Mouse (Mus musculus) 416B (cell line): ENCODE measurements around the gene Col2a1.

ENCODE experiments used
- DNase-seq: peaks from one replicate; pipeline ENCODE4 v3.0.0; 2011; ENCODE audit warnings: low read depth

The Col2a1 gene

DNA sequence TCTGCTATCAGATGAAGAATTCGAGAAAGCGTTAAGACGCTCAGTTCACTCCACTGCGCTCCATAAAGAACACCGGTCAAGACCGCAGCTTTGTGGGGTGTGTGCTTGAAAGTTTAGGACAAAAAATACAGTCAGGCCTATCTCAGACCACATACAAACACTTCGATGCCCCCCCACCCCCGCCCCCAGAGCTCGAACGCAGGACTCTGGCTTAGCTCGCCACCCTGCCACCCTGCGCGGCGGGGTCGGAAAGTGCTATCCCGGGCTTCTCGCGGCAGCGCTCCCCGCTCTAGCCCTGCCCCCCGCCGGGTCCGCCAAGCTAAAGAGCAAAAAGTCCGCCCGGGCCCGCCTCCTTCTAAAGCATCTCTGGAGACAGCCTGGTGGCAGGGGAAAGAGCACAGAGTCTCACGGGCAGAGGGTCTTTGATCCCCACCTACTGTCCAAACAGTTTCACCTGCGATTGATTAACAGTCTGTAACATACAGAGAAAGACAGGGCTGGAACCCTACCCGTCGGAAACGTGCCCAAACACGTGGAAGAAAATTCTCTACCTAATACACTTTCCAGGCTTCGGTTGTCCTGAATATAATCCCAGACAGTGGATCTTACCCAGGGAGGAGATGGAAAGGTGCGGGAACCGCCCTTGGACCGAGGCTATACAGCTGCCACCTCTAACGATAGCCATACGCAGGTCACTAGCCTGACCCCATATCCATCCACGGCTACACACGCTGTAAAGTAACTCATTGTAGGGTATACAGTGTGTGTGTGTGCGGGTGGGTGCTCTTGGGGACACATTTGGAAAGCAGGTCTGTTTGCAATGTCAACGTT, 1.3 kb downstream of the Col2a1 start:
- DNase-seq = no peak

- no peak for DNase-seq
These were observed 2.1 kb downstream of the Col2a1 start for GRCm38 (mm10) chr15:98002113-98002990.

GRCm38 (mm10) chr15:98001321-98002112, 3.0 kb downstream of the Col2a1 start:
- DNase-seq = no peak

- no peak for DNase-seq
These were observed 4.5 kb downstream of the Col2a1 start for GRCm38 (mm10) chr15:97999991-98000390.

GRCm38 (mm10) chr15:97999546-97999945, 4.9 kb downstream of the Col2a1 start:
- DNase-seq = no peak

GRCm38 (mm10) chr15:97996716-97997256, 7.7 kb downstream of the Col2a1 start:
- DNase-seq = no peak

GRCm38 (mm10) chr15:97992712-97993286, 11.7 kb downstream of the Col2a1 start:
- DNase-seq = peak; percentile 12

DNA sequence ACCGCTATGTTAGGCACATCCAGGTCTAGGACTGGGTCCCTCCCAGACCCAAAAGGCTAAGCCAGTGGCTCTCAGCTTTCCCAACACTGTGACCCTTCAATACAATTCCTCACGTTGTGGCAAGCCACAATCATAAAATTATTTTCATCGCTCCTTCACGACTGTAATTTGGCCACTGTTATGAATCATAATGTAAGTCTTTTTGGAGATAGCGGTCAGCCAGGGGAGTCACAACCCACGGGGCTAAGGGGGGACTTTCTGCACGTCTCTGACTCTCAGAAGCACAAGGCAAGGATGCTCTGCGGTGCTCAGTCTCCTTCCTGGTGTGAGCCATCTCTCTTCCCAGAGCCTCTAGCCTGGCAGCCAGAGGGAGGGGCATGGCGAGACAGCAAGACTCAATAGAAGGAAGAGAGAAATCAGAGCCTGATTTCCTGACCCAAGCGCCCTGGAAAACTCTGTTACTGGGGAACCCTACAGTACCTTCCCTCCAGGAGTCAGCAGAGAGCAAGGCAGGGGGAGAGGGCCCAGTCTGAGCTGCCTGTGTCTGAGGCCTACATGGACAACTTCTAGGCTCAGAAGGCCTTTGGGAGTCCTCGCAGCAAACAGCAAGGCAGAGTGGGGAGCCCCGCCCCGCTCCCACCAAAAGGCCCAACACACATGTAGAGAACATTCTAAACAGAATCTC, 12.3 kb downstream of the Col2a1 start:
- no peak for DNase-seq

DNA sequence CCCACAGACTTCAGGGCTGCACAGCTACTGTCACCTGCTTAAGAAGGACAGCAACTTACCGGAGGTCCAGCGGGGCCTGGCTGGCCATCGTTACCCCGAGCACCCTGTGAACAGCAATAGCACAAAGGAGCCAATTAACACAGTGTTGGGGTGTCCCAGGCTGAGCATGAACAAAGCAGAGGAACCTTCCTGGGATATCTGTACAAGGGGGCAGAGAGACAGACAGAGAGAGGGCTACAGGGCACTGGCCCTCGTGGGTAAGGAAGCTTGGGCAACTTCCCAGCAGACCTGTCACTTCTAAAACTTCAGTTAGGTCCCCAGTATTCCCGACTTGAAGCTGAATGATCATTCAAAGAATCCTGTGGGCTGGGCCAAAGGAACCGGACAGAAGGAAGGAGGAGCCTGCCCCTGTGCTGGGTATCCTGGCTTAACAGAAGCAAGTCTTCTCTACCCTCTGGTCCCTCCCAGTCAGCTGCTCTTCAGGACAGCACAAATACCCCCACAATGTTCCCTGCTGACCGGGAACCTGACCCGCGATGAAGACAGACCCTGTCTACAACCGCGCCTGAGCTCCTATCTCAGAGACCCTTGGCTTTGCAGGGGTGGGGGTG, 13.1 kb downstream of the Col2a1 start:
- no peak for DNase-seq

DNA sequence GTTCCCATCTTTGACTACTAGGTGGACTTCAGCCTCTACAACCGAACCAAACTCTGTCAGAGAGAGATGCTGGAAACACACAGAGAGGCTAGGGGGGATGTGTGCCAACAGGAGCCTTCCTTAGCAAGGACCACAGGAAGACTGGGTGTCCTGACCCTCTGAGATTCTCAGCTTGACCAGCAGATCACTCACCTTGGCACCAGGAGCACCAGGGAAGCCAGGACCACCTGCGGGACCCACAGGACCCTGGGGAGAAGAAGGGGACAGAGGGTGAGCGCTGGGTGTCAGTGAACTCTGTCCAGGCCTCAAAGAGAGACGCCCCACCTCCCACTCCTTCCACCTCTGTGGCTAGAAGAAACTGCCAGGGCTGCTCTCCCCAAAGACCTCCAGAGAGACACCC, 13.8 kb downstream of the Col2a1 start:
- DNase-seq = no peak

- no peak for DNase-seq
These were observed 14.4 kb downstream of the Col2a1 start for GRCm38 (mm10) chr15:97990124-97990523.

- no peak for DNase-seq
These were observed 15.0 kb downstream of the Col2a1 start for GRCm38 (mm10) chr15:97989544-97989943.

DNA sequence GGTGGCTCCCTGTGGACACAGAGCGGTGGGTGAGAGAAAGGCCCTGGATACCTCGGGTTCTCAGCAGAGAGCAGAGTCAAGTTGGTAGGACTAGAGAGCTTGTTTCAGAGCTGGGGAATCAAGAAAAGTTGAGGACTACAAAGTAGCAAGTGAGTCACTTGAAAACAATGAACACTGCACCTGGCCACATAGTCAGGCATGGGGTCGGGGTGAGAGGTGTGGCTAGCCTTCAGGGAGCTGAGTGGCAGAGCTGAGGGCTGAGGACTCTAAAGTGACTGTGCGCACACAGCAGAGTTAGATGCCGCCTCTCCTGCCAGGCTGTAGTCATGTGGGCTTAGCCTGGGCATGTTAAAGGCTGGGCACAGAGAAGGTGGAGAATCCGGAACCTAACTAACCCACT, 22.9 kb downstream of the Col2a1 start:
- DNase-seq = no peak

GRCm38 (mm10) chr15:97973248-97974005, 31.1 kb downstream of the Col2a1 start:
- no peak for DNase-seq

- DNase-seq = no peak
These were observed 31.9 kb downstream of the Col2a1 start for GRCm38 (mm10) chr15:97972580-97972979.

GRCm38 (mm10) chr15:97970299-97970698, 34.2 kb downstream of the Col2a1 start:
- DNase-seq = peak; percentile 44

DNA sequence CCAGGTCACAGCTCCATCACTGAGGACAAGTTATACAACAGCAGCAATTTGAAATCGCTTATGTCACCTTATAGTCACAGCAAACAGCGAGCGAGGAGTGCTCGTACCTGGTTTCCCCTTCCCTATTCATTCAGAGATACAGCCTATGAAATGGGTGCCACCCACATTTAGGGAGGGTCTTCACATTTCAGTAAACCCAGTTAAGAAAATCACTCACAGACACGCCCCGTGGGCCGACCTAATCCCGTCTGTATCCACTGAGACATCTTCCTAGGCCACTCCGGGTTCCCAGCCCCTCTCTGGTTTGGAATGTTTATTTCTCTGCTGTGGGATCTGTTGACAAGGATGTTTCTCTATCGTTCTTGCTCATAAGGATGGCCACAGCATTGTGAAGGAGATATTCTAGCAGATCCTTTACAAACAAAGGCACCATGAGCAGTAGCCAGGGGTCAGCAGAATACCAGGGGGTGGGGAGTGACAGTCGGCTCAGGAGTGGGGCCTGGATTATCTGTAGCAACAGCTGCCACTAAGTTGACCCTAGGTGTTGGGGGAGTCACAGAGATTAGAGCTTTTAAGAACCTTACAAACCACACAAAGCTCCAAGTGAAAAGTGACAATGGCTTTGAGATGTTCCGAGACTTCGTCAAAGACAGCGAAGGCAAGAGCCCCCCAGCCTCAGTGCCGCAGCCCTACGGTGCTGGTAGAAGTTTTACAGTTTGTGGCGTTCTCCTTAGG, 39.0 kb downstream of the Col2a1 start:
- DNase-seq = no peak

DNA sequence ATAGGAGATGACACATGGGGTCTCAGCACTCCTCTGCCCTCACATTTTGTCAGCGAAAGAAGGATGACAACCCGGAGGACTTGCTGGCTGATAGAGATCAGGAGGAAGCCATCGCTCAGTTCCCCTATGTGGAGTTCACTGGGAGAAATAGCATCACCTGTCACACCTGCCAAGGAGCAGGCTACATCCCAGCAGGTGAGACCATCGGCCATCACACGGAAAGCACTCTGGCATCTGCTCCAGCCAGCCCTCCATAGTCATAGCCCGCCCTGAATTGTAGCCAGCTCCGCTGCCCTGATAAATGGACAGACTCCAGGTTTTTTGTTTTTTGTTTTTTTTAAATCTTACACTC, 39.7 kb downstream of the Col2a1 start:
- DNase-seq = no peak
